Comparison of ENCODE assay signal across 8 mouse cellular contexts in genomic region chr10:79921572-79921971, GRCm38 (mm10). TPM values are rescaled to one million over a fixed set of nuclear protein-coding genes. Genes with fewer than 3 reads are reported as not detected.
A peak's percentile ranks its signal among the peaks of the same experiment; 100 is the strongest.
DNase-seq lines count a peak whose midpoint lies in the region; ATAC-seq lines count a peak whose summit lies in the region.
"Had no signal": no experiment of that assay in that cellular context is flagged by ENCODE, and none has a peak within 500 bp of the region (broad histone marks: within the 10 kb centered on the region; RNA-seq: fewer than 3 reads in every experiment).

No protein-coding gene starts in this region.

- no peaks in the 10 kb centered on the region for H3K9me3 ChIP-seq in embryonic facial prominence, embryonic 15.5 days (replicated peaks)
- no peaks in the 10 kb centered on the region for H3K9me3 ChIP-seq in intestine, embryonic 16.5 days (ENCODE audit: control insufficient read depth, low read length)
- H3K9me3 ChIP-seq in neural tube, embryonic 15.5 days (replicated peaks), result no peaks in the 10 kb centered on the region

- H3K4me2 ChIP-seq in embryonic facial prominence, embryonic 15.5 days (replicated peaks), result peak overlapping the region; percentile 46
- peak overlapping the region; percentile 67 for H3K4me2 ChIP-seq in intestine, embryonic 16.5 days (ENCODE audit: low read depth, low read length)
- H3K4me2 ChIP-seq in neural tube, embryonic 15.5 days, result peak overlapping the region; percentile 60

- H3K4me3 ChIP-seq in embryonic facial prominence, embryonic 15.5 days (replicated peaks), result peak overlapping the region; percentile 25
- peak overlapping the region; percentile 37 for H3K4me3 ChIP-seq in intestine, embryonic 16.5 days (ENCODE audit: low read length)
- H3K4me3 ChIP-seq in neural tube, embryonic 15.5 days (replicated peaks), result peak overlapping the region; percentile 34

- peak; percentile 32 to 55 for DNase-seq in kidney, postnatal 4 days
- no peak for DNase-seq in kidney, postnatal 25 days
- DNase-seq in left cerebral cortex, postnatal 14 days (ENCODE audit: low spot score in 2 of 2), result no peak
- no peak for DNase-seq in left cerebral cortex, adult 9 months (ENCODE audit: low spot score in 2 of 2)

- intact Hi-C loops in left cerebral cortex, postnatal 14 days (cut with DNase I), result no loop called here

- H3K4me1 ChIP-seq in embryonic facial prominence, embryonic 15.5 days, result peaks cover 58% of the 10 kb centered on the region
- H3K4me1 ChIP-seq in intestine, embryonic 16.5 days (ENCODE audit: control insufficient read depth, insufficient read depth, low read length), result peaks cover 40% of the 10 kb centered on the region
- H3K4me1 ChIP-seq in neural tube, embryonic 15.5 days, result peaks cover 50% of the 10 kb centered on the region

- no peak for ATAC-seq in embryonic facial prominence, embryonic 15.5 days (ENCODE audit: insufficient number of reproducible peaks, low FRiP score, low TSS enrichment, low read depth)
- no peak for ATAC-seq in intestine, embryonic 16.5 days
- no peak for ATAC-seq in neural tube, embryonic 15.5 days (ENCODE audit: low FRiP score)

- peaks cover 63% of the 10 kb centered on the region for H3K27me3 ChIP-seq in embryonic facial prominence, embryonic 15.5 days
- peaks cover 48% of the 10 kb centered on the region for H3K27me3 ChIP-seq in intestine, embryonic 16.5 days (replicated peaks; ENCODE audit: control insufficient read depth, insufficient read depth, low read length)
- H3K27me3 ChIP-seq in neural tube, embryonic 15.5 days (replicated peaks), result peaks cover 65% of the 10 kb centered on the region

- no peak overlapping the region for H3K27ac ChIP-seq in embryonic facial prominence, embryonic 15.5 days (replicated peaks)
- no peak overlapping the region for H3K27ac ChIP-seq in intestine, embryonic 16.5 days (ENCODE audit: low read length)
- H3K27ac ChIP-seq in neural tube, embryonic 15.5 days (replicated peaks), result no peak overlapping the region

- H3K9ac ChIP-seq in embryonic facial prominence, embryonic 15.5 days, result no peak overlapping the region
- peak overlapping the region; percentile 58 for H3K9ac ChIP-seq in intestine, embryonic 16.5 days (ENCODE audit: low read depth, low read length)
- H3K9ac ChIP-seq in neural tube, embryonic 15.5 days (replicated peaks), result peak overlapping the region; percentile 34

- H3K36me3 ChIP-seq in embryonic facial prominence, embryonic 15.5 days, result no peaks in the 10 kb centered on the region
- no peaks in the 10 kb centered on the region for H3K36me3 ChIP-seq in intestine, embryonic 16.5 days (ENCODE audit: control insufficient read depth, insufficient read depth, low read length)
- H3K36me3 ChIP-seq in neural tube, embryonic 15.5 days, result no peaks in the 10 kb centered on the region

- WGBS in embryonic facial prominence, embryonic 15.5 days, result 1% methylated on average over 34 of the region's 34 CpGs
- WGBS in intestine, embryonic 16.5 days, result 2% methylated on average over 34 of the region's 34 CpGs
- WGBS in neural tube, embryonic 15.5 days, result under 1% methylated on average over 34 of the region's 34 CpGs

RNA-seq across cellular contexts. Expression of gene R3hdm4, which starts 0.6 kb away (rescaled TPM):
- 179 and 181 TPM in 2 replicates for polyA plus RNA-seq in embryonic facial prominence, embryonic 15.5 days (2015; fragmentation: Nextera tagmentation; extraction: Ambion mirVana)
- polyA plus RNA-seq in intestine, embryonic 16.5 days (2015; fragmentation: Nextera tagmentation; extraction: Ambion mirVana), result 105 and 116 TPM in 2 replicates
- polyA plus RNA-seq in neural tube, embryonic 15.5 days (2015; fragmentation: Nextera tagmentation; extraction: Ambion mirVana), result 264 and 288 TPM in 2 replicates
- total RNA-seq in left cerebral cortex, postnatal 14 days (2021), result 100 to 1,000 TPM; 438 to 440 TPM

RNA-seq across cellular contexts. Expression of gene Kiss1r, which starts 4.8 kb away (rescaled TPM):
- 1.1 and 1.4 TPM in 2 replicates for polyA plus RNA-seq in embryonic facial prominence, embryonic 15.5 days (2015; fragmentation: Nextera tagmentation; extraction: Ambion mirVana)
- 0.68 and 0.69 TPM in 2 replicates for polyA plus RNA-seq in intestine, embryonic 16.5 days (2015; fragmentation: Nextera tagmentation; extraction: Ambion mirVana)
- polyA plus RNA-seq in neural tube, embryonic 15.5 days (2015; fragmentation: Nextera tagmentation; extraction: Ambion mirVana), result 1.8 and 2.8 TPM in 2 replicates
- 1 to 10 TPM; 5.7 to 7.6 TPM for total RNA-seq in left cerebral cortex, postnatal 14 days (2021)

RNA-seq across cellular contexts. Expression of gene Arid3a, which starts 5.3 kb away (rescaled TPM):
- 6.6 and 7.0 TPM in 2 replicates for polyA plus RNA-seq in embryonic facial prominence, embryonic 15.5 days (2015; fragmentation: Nextera tagmentation; extraction: Ambion mirVana)
- polyA plus RNA-seq in intestine, embryonic 16.5 days (2015; fragmentation: Nextera tagmentation; extraction: Ambion mirVana), result 19.4 and 22.1 TPM in 2 replicates
- polyA plus RNA-seq in neural tube, embryonic 15.5 days (2015; fragmentation: Nextera tagmentation; extraction: Ambion mirVana), result 2.4 and 5.1 TPM in 2 replicates
- total RNA-seq in left cerebral cortex, postnatal 14 days (2021), result 1 to 10 TPM; 5.4 to 7.0 TPM

RNA-seq across cellular contexts. Expression of gene Gm26602, which starts 10.9 kb away (rescaled TPM):
- polyA plus RNA-seq in embryonic facial prominence, embryonic 15.5 days (2015; fragmentation: Nextera tagmentation; extraction: Ambion mirVana), result 5.2 TPM in 1 of 2 replicates, not detected in the other
- polyA plus RNA-seq in intestine, embryonic 16.5 days (2015; fragmentation: Nextera tagmentation; extraction: Ambion mirVana), result 2.1 and 7.8 TPM in 2 replicates
- polyA plus RNA-seq in neural tube, embryonic 15.5 days (2015; fragmentation: Nextera tagmentation; extraction: Ambion mirVana), result 22.7 and 23.6 TPM in 2 replicates
- total RNA-seq in left cerebral cortex, postnatal 14 days (2021), result not detected
- total RNA-seq: hematopoietic stem cell, adult 5-6 weeks had no signal

RNA-seq across cellular contexts. Expression of gene Med16, which starts 12.8 kb away (rescaled TPM):
- 44.0 and 48.4 TPM in 2 replicates for polyA plus RNA-seq in embryonic facial prominence, embryonic 15.5 days (2015; fragmentation: Nextera tagmentation; extraction: Ambion mirVana)
- 34.1 and 37.2 TPM in 2 replicates for polyA plus RNA-seq in intestine, embryonic 16.5 days (2015; fragmentation: Nextera tagmentation; extraction: Ambion mirVana)
- 44.9 and 46.7 TPM in 2 replicates for polyA plus RNA-seq in neural tube, embryonic 15.5 days (2015; fragmentation: Nextera tagmentation; extraction: Ambion mirVana)
- 10 to 100 TPM; 55.0 to 66.5 TPM for total RNA-seq in left cerebral cortex, postnatal 14 days (2021)

Comparison
In these comparisons a context has a peak if more than half of its experiments do, and no peak if none do; other contexts are left out.
1. DNase-seq: peak in kidney, postnatal 4 days (2 of 2); none in kidney, postnatal 25 days (0 of 2), left cerebral cortex, postnatal 14 days (0 of 2) and left cerebral cortex, adult 9 months (0 of 2).
2. Peak in every context shown above with its lines, with median percentiles within 50 percentile points of each other: H3K4me2 ChIP-seq and H3K4me3 ChIP-seq.